Mouse (Mus musculus): ENCODE measurements around the gene Shisa6.

DNA sequence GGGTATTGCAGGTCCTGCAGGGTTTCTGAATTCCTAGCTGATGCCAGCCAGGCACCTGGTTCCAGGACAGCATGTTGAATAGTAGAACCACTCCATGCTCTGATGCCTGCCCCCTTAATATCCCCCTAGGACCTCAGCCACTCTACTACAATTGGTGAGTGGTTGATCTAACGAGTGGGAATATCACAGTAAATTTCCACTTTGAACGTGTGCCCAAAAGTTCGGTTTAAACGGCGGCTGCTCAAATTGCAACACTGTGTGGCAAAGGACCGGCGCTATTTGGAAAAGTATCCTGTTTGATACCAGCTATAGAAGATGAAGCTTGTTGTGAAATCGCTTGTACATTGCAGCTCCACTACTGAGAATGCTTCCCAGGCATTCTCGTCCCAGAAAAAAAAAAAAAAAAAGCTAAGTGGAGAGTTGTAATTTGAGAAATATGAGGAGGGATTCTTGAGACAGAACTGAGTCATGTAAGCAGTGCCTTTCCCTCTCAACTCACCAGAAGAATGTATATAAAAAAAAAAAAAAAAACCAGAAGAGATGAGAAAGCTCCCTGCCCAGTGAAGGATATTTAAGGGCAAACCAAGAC, 26.8 kb downstream of the Shisa6 start:
- TF ChIP-seq CTCF (IDR thresholded peaks at IDR 0.05; ENCODE audit: extremely low read depth, insufficient read depth, insufficient read length, insufficient replicate concordance) (no peak), POLR2A (IDR thresholded peaks at IDR 0.05; ENCODE audit: low read depth, low read length) (no peak)

All from spleen, adult 2 months (tissue).